Mouse (Mus musculus): ENCODE data around the gene Wfdc13. TPM values are rescaled to one million over a fixed set of nuclear protein-coding genes. Genes with fewer than 3 reads are reported as not detected.

Wfdc13 gene
- not detected in 2 replicates for polyA plus RNA-seq (2015; fragmentation: Nextera tagmentation; extraction: Ambion mirVana)

GRCm38 (mm10) chr2:164684807-164685206 is at the start of gene Wfdc13:
Gene Wfdc13, plus strand, starts transcription at chr2:164685107.
- Histone ChIP-seq H3K4me3 (no peak within 1 kb of the TSS), H3K27me3 (no peaks in the 10 kb centered on the region), H3K4me2 (no peak within 1 kb of the TSS), H3K4me1 (replicated peaks) (no peaks in the 10 kb centered on the region), H3K9me3 (no peaks in the 10 kb centered on the region), H3K36me3 (no peaks in the 10 kb centered on the region), H3K9ac (no peak within 1 kb of the TSS), H3K27ac (no peak within 1 kb of the TSS)
- no peak for ATAC-seq (ENCODE audit: low FRiP score)
- WGBS: 71% methylated on average over 3 of the region's 3 CpGs

- Histone ChIP-seq H3K4me2 (no peak overlapping the region), H3K9me3 (no peaks in the 10 kb centered on the region), H3K36me3 (no peaks in the 10 kb centered on the region), H3K27ac (no peak overlapping the region), H3K27me3 (no peaks in the 10 kb centered on the region), H3K4me3 (no peak overlapping the region), H3K4me1 (replicated peaks) (no peaks in the 10 kb centered on the region), H3K9ac (no peak overlapping the region)
- WGBS: 74% methylated on average over 9 of the region's 9 CpGs
- no peak for ATAC-seq (ENCODE audit: low FRiP score)
Observed at GRCm38 (mm10) chr2:164635266-164635665, 49.6 kb upstream of the Wfdc13 start.

- Histone ChIP-seq H3K9me3 (no peaks in the 10 kb centered on the region), H3K4me1 (replicated peaks) (no peaks in the 10 kb centered on the region), H3K36me3 (no peaks in the 10 kb centered on the region), H3K9ac (no peak within 1 kb of the TSS), H3K4me3 (no peak within 1 kb of the TSS), H3K4me2 (no peak within 1 kb of the TSS), H3K27me3 (no peaks in the 10 kb centered on the region), H3K27ac (no peak within 1 kb of the TSS)
- WGBS: 98% methylated on average over 3 of the region's 3 CpGs
- no peak for ATAC-seq (ENCODE audit: low FRiP score)
Observed at GRCm38 (mm10) chr2:164638696-164639095, 46.2 kb upstream of the Wfdc13 start, which contains the start of gene Wfdc16. Gene Wfdc16, minus strand, starts transcription at chr2:164638796.

- H3K9me3 ChIP-seq: no peaks in the 10 kb centered on the region
- whole genome bisulfite sequencing: 68% methylated on average over 7 of the region's 7 CpGs
- H3K27ac ChIP-seq: no peak overlapping the region
- H3K27me3 ChIP-seq: no peaks in the 10 kb centered on the region
- ATAC-seq (ENCODE audit: low FRiP score): no peak
- no peaks in the 10 kb centered on the region for H3K4me1 ChIP-seq (replicated peaks)
- no peak overlapping the region for H3K4me2 ChIP-seq
- no peaks in the 10 kb centered on the region for H3K36me3 ChIP-seq
- no peak overlapping the region for H3K9ac ChIP-seq
- H3K4me3 ChIP-seq: no peak overlapping the region
Observed at GRCm38 (mm10) chr2:164641129-164641528, 43.8 kb upstream of the Wfdc13 start.

- Histone ChIP-seq H3K36me3 (no peaks in the 10 kb centered on the region), H3K4me3 (no peak overlapping the region), H3K27me3 (no peaks in the 10 kb centered on the region), H3K4me1 (replicated peaks) (no peaks in the 10 kb centered on the region), H3K9me3 (no peaks in the 10 kb centered on the region), H3K9ac (no peak overlapping the region), H3K4me2 (no peak overlapping the region), H3K27ac (no peak overlapping the region)
- WGBS: 78% methylated on average over 13 of the region's 13 CpGs
- no peak for ATAC-seq (ENCODE audit: low FRiP score)
Observed at GRCm38 (mm10) chr2:164641881-164642673, 42.8 kb upstream of the Wfdc13 start.

GRCm38 (mm10) chr2:164655858-164656257 is 29.0 kb upstream of the Wfdc13 start, which contains the start of gene Wfdc10:
Gene Wfdc10, plus strand, starts transcription at chr2:164656046.
- WGBS: 27% methylated on average over 11 of the region's 11 CpGs
- Histone ChIP-seq H3K4me2 (no peak within 1 kb of the TSS), H3K4me1 (replicated peaks) (no peaks in the 10 kb centered on the region), H3K36me3 (no peaks in the 10 kb centered on the region), H3K9ac (no peak within 1 kb of the TSS), H3K27me3 (no peaks in the 10 kb centered on the region), H3K9me3 (no peaks in the 10 kb centered on the region), H3K4me3 (no peak within 1 kb of the TSS), H3K27ac (no peak within 1 kb of the TSS)
- ATAC-seq (ENCODE audit: low FRiP score): no peak

- no peak within 1 kb of the TSS for H3K4me2 ChIP-seq
- H3K4me3 ChIP-seq: no peak within 1 kb of the TSS
- no peaks in the 10 kb centered on the region for H3K36me3 ChIP-seq
- H3K9me3 ChIP-seq: no peaks in the 10 kb centered on the region
- H3K4me1 ChIP-seq (replicated peaks): no peaks in the 10 kb centered on the region
- no peak for ATAC-seq (ENCODE audit: low FRiP score)
- H3K9ac ChIP-seq: no peak within 1 kb of the TSS
- no peaks in the 10 kb centered on the region for H3K27me3 ChIP-seq
- 81% methylated on average over 9 of the region's 9 CpGs for WGBS
- H3K27ac ChIP-seq: no peak within 1 kb of the TSS
Observed at GRCm38 (mm10) chr2:164656483-164656882, 28.4 kb upstream of the Wfdc13 start, which contains the start of gene Wfdc9. Gene Wfdc9, minus strand, starts transcription at chr2:164656583.

GRCm38 (mm10) chr2:164664851-164665250 is 20.1 kb upstream of the Wfdc13 start:
- Histone ChIP-seq H3K4me2 (no peak overlapping the region), H3K27me3 (no peaks in the 10 kb centered on the region), H3K9me3 (no peaks in the 10 kb centered on the region), H3K9ac (no peak overlapping the region), H3K36me3 (no peaks in the 10 kb centered on the region), H3K4me3 (no peak overlapping the region), H3K4me1 (replicated peaks) (no peaks in the 10 kb centered on the region), H3K27ac (no peak overlapping the region)
- whole genome bisulfite sequencing: 88% methylated on average over 7 of the region's 7 CpGs
- no peak for ATAC-seq (ENCODE audit: low FRiP score)

- no peaks in the 10 kb centered on the region for H3K4me1 ChIP-seq (replicated peaks)
- no peaks in the 10 kb centered on the region for H3K27me3 ChIP-seq
- no peak overlapping the region for H3K27ac ChIP-seq
- H3K4me3 ChIP-seq: no peak overlapping the region
- no peaks in the 10 kb centered on the region for H3K9me3 ChIP-seq
- WGBS: 88% methylated on average over 5 of the region's 5 CpGs
- no peaks in the 10 kb centered on the region for H3K36me3 ChIP-seq
- ATAC-seq (ENCODE audit: low FRiP score): no peak
- no peak overlapping the region for H3K9ac ChIP-seq
- H3K4me2 ChIP-seq: no peak overlapping the region
Observed at GRCm38 (mm10) chr2:164670261-164670660, 14.6 kb upstream of the Wfdc13 start.

GRCm38 (mm10) chr2:164670938-164671337 is 14.0 kb upstream of the Wfdc13 start:
- Histone ChIP-seq H3K4me2 (no peak overlapping the region), H3K9ac (no peak overlapping the region), H3K36me3 (no peaks in the 10 kb centered on the region), H3K27me3 (no peaks in the 10 kb centered on the region), H3K4me1 (replicated peaks) (no peaks in the 10 kb centered on the region), H3K4me3 (no peak overlapping the region), H3K27ac (no peak overlapping the region), H3K9me3 (no peaks in the 10 kb centered on the region)
- no peak for ATAC-seq (ENCODE audit: low FRiP score)
- whole genome bisulfite sequencing: 29% methylated on average over 1 of the region's 1 CpGs

GRCm38 (mm10) chr2:164673987-164674386 is 10.9 kb upstream of the Wfdc13 start, which contains the start of gene Wfdc11:
Gene Wfdc11, minus strand, starts transcription at chr2:164674087.
- Histone ChIP-seq H3K4me2 (no peak within 1 kb of the TSS), H3K27me3 (no peaks in the 10 kb centered on the region), H3K36me3 (no peaks in the 10 kb centered on the region), H3K27ac (no peak within 1 kb of the TSS), H3K4me3 (no peak within 1 kb of the TSS), H3K4me1 (replicated peaks) (0 out of 2 replicates have a peak, but pooled peaks cover 4% of the 10 kb centered on the region), H3K9ac (no peak within 1 kb of the TSS), H3K9me3 (no peaks in the 10 kb centered on the region)
- no peak for ATAC-seq (ENCODE audit: low FRiP score)
- 80% methylated on average over 7 of the region's 7 CpGs for WGBS

GRCm38 (mm10) chr2:164676103-164676502 is 8.8 kb upstream of the Wfdc13 start:
- Histone ChIP-seq H3K4me1 (replicated peaks) (0 out of 2 replicates have a peak, but pooled peaks cover 4% of the 10 kb centered on the region), H3K27me3 (no peaks in the 10 kb centered on the region), H3K4me3 (no peak overlapping the region)

More at GRCm38 (mm10) chr2:164676103-164676502, 8.8 kb upstream of the Wfdc13 start:
- Histone ChIP-seq H3K4me2 (no peak overlapping the region), H3K9me3 (no peaks in the 10 kb centered on the region), H3K9ac (no peak overlapping the region), H3K36me3 (no peaks in the 10 kb centered on the region), H3K27ac (no peak overlapping the region)
- WGBS: 76% methylated on average over 7 of the region's 7 CpGs
- ATAC-seq (ENCODE audit: low FRiP score): no peak
